Mouse (Mus musculus): ENCODE data around the gene Cul5. TPM values are rescaled to one million over a fixed set of nuclear protein-coding genes. Genes with fewer than 3 reads are reported as not detected.

Gene Cul5
- total RNA-seq (2021) = 10 to 100 TPM; 32.2 to 35.8 TPM
- polyA plus RNA-seq (2012; rRNA removed) = 6.5 and 7.5 TPM in 2 replicates
- long read RNA-seq, transcript Cul5-201 (19 exons, 3,585 nt) = major isoform, 14 of 17 reads
- long read RNA-seq, partial matches to known transcripts = 2 of 17 reads
- long read RNA-seq, other reads (novel, unspliced or antisense) = 1 of 17 reads

DNA sequence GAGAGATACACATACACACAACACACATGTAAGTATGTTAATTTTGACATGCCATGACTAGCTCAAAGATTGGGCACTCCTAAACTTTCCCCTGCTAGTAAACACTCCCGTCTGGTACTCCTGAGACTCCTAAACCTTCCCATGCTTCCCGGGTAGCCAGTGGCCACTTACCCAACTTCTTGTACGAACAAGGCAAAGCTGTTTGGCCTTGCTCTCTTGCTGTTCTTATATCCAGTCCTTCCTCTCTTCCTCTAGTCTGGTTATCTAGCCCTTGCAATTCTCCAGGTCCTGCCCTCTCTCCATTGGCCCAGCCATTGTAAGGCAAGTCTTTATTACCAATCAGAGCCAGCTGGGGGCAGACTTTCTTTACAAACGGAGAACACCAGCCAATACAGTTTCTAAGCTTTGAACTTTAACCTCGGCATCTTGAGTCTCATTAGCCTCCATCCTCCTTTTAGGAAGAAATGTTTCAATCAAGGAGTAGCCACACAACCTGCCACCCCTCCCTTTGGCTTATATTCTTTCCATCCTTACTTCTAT, at the start of gene Cul5:
Cul5 (minus strand) TSS at position 335 of the 540 bp plus-strand sequence.
- DNase-seq = peak; percentile 40

DNA sequence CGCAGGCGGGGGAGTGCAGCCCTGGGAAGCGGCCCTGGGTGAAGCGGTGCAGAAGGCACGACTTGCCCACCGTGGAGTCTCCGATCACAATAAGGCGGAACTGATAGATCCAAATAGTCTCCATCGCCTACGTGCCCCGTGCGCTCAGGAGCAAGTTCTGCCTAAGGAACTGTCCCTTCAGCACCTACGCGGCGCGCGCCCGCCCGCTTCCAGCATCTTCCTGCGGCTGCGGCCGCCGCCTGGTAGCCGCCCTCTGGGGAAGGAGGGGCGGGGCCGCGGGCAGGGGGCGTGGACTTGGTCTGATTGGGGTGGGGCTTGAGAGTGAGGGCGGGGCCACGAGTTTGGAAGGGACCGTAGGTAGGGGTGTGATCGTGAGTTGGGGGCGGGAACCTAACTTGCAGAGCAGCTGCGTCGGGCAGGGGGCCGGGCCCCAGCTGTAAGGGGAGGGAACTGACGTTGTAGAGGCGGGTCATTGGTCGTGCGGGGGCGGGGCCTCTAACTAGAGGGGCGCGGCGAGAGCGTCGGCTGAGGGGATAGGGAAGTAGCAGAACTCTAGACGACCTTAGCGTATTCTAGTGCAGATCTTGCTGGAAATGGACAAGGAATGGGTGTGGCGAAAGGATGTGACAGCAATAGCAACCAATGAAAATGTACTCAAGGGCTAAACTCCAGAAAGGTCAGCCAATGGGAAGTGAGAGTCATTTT, 36.3 kb upstream of the Cul5 start, which contains the start of gene Rab39:
Rab39 (minus strand) TSS at position 241 of the 705 bp plus-strand sequence.
- peak; percentile 76 for DNase-seq

GRCm38 (mm10) chr9:53705491-53705991, 35.7 kb upstream of the Cul5 start:
- DNase-seq = no peak

DNA sequence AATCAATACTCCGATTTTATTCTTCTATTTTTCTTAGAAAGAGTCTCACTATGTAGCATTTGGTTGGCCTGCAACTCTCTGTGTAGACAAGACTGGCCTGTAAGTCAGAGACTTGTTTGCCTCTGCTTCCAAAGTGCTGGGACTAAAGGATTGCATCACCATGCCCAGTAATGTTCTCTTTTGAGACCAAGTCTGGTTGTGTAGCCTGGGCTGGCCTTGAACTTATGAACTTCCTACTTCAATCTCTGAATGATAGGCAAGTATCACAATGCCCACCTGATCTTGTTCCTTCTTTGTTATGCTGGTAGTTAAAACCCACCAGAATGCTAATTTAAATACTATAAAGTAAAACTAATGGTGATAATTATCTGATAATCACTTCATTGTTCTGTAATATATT, 33.2 kb upstream of the Cul5 start:
- DNase-seq = no peak

GRCm38 (mm10) chr9:53700496-53700895, 30.7 kb upstream of the Cul5 start:
- DNase-seq = no peak

GRCm38 (mm10) chr9:53695846-53696245, 26.0 kb upstream of the Cul5 start:
- no peak for DNase-seq

DNA sequence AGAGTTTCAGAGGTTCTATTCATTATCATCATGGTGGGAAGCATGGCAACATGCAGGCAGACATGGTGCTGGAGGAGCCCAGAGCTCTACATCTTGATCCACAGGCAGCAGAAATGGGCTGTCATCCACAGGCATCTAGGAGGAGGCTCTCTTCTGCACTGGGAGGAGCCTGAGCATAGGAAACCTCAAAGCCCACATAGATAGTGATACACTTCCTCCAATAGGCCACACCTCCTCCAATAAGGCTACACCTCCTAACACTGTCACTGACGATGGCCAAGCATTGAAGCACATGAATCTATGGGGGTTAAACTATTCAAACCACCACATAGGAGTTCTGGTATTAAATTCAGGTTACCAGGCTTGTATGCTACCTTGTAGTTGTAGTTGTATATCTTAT, 23.9 kb upstream of the Cul5 start:
- DNase-seq = no peak

DNA sequence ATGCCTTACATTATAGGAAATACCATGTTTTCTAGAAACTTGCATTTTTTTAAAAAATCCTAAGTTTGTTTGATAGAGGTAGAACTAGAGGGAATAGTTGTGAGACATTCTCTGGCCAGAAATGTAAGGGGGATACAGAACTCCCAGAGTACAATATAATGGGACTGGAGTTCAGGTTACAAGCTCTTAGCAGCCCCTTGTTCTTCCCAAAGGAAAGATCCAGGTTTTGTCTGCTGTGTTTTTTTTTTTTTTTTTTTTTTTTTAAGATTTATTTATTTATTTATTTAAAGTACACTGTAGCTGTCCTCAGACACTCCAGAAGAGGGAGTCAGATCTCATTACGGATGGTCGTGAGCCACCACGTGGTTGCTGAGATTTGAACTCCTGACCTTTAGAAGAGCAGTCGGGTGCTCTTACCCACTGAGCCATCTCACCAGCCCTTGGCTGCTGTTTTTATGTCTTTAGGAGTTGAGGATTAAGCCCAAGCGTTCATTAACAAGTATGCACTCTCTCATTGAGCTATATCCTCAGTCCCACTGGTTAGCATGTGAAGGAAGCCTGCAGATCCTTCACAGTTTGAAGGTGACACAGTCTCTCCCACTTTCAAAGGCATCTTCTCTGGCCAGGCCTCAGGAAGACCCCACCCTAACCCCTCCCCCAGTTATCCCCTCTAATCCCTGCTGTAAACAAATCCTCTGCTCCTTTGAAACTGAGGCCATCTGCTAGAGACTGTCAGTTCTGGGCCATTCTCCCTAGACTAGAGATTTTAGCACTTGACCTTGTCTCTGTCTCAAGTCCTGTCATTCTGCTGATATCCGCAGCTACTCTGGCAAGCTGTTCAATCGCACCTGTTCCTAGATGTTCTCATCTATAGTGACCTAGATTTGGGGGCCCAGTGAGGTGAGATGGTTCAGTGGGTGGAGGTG, 22.2 kb upstream of the Cul5 start:
- no peak for DNase-seq

DNA sequence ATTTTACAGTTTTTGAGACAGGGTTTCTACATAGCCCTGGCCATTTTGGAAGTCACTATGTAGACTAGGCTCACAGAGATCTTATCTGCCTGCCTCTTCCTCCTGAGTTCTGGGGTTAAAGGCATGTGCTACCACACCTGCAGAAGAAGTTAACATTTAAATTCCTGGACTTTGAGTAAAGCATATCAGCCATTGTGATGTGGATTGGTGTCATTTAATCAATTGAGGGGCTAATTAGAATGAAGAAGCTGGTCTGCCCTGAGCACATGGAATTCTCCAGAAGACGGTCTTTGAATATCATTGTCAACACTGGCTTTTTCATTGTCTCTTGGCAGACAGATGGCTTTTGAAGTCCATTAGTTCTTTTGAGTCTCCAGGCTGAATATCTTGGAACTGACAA, 11.0 kb upstream of the Cul5 start:
- DNase-seq = no peak

DNA sequence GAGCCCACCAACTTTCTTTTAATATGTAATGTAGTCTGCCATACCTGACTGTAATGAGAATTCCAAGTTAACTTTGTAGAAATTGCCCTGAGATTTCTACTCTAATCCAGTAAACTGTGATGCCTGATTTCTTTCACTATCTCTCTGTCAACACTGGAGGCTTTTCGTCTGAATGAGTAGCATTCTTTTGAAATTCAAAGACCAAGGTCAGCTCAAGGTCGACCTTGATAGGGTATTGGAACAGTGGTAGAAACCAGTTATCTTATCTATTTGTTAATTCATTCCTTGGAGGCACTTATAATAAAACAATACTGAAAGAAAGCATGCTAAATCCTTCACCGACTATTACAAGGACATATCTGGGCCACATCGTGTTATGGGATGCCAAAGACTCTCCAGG, 7.1 kb upstream of the Cul5 start:
- DNase-seq = no peak

DNA sequence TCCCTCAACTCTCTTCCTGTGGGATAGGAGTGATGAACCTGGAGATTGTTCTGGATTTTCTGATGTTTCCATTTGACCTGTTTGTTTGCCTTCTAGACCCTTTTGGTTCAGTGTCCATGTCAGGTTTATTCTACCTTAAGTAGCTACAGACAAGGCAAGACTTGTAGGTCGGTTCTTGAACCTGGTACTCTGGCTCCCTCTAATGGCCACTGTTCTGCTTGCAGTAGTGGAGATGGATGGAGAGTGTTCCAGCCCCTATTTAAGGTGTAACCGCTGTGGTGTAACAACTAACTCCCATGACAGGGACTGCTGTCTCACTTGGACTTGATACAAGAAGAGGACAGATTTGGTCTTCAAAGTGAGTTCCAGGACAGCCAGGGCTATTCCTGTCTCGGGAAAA, 3.8 kb upstream of the Cul5 start:
- DNase-seq = peak; percentile 75

GRCm38 (mm10) chr9:53667020-53667669, 2.7 kb downstream of the Cul5 start:
- DNase-seq = peak; percentile 96

DNA sequence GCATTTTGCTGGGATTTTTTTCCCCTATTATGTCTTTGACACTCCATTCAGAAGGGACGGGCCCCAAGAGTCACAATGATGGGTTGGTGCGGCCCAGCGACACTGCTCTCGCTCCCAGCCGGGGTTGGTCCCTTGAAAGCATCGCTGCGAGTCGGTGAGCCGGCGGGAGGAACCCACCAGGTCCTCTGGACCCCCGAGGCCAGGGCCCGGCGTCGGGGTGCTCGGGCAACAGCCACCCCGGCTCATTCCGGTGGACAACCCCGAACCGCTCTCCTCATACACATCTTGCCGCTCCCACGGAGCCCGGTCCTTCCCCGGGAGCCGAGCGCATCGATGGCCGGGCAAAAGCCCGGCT, 3.2 kb downstream of the Cul5 start:
- no peak for DNase-seq

GRCm38 (mm10) chr9:53665428-53665827, 4.4 kb downstream of the Cul5 start:
- no peak for DNase-seq

GRCm38 (mm10) chr9:53664819-53665218, 5.0 kb downstream of the Cul5 start:
- no peak for DNase-seq

DNA sequence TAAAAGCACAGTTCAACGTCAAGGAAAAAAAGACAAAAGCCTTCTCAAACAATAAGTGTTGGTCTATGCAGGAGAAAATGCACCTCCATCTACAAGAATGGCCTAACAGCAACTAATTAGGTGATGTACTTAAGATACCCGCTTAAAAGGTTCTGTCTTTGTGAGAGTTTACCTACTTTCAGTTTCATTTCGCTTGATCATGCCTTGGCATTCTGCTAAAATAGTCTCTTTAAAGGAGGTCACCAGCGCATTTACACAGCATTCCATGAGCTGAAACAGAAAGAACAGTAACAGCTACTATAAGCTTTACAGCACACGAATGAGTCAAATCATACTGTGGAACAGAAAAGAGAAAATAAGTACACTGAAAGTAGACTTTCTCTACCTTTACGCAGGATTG, 35.0 kb downstream of the Cul5 start:
- DNase-seq = no peak

DNA sequence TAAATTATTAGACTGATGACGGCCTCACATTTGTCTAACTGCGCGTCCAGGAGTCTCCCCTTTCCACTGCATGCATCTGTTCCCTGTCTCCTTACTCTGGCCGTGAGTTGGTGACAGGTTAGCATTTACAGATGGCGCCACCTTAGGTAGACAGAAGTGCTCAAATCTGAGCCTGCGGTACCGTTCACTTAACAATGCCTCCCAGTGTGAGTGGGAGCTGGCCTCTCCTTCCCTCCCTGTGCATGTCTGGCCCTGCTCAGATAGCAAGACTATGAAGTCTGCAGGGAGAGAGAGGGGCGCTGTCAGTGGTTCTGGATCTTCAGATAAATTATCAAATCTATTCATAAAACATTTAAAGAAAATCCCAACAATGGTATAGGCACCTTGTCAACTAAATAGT, 54.6 kb downstream of the Cul5 start:
- no peak for DNase-seq

DNA sequence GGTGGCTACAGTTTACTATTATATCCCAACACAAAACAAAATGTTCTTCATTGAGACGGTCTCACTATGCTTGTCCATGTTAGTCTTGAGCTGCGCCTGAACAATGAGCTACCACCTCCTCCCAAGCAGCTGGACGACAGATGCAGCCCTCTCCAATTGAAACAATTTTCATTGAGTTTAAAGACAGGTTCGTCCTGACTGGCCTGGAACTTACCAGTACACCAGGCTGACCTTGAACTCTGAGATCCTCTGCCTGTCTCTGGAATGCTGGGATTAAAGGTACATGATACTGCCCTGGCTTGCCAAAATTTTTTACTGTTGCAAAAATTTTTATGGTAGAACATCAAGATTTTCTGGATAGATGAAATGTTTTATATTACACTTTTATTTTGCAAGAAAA, 55.5 kb downstream of the Cul5 start:
- no peak for DNase-seq

GRCm38 (mm10) chr9:53609968-53610781, 59.6 kb downstream of the Cul5 start, which contains the start of gene Acat1:
Acat1 (minus strand) TSS chr9:53610382.
- peak; percentile 99 for DNase-seq

- peak; percentile 23 for DNase-seq
Observed at GRCm38 (mm10) chr9:53609306-53609967, 60.4 kb downstream of the Cul5 start.

Measured in adrenal gland, adult 2 months (tissue).